Mouse (Mus musculus): ENCODE measurements at regions not wholly inside any gene's neighbourhood (a gene's known extent, or its start where the extent isn't known, plus 50 kb on each side); places are given as distances from the start of the nearest gene placed in this dataset.

GRCm38 (mm10) chr1:128782286-128782685, 190.2 kb upstream of the Cxcr4 start:
- ATAC-seq (replicated peaks; ENCODE audit: poor library complexity): no peak

GRCm38 (mm10) chr1:128781871-128782270, 189.8 kb upstream of the Cxcr4 start:
- ATAC-seq (replicated peaks; ENCODE audit: poor library complexity): no peak

- no peak for ATAC-seq (replicated peaks; ENCODE audit: poor library complexity)
These were observed 189.2 kb upstream of the Cxcr4 start for GRCm38 (mm10) chr1:128781311-128781710.

- no peak for ATAC-seq (replicated peaks; ENCODE audit: poor library complexity)
These were observed 187.6 kb upstream of the Cxcr4 start for GRCm38 (mm10) chr1:128779586-128780158.

- ATAC-seq (replicated peaks; ENCODE audit: poor library complexity): no peak
These were observed 180.3 kb upstream of the Cxcr4 start for GRCm38 (mm10) chr1:128772440-128772839.

GRCm38 (mm10) chr1:128770786-128771185, 178.7 kb upstream of the Cxcr4 start:
- no peak for ATAC-seq (replicated peaks; ENCODE audit: poor library complexity)

GRCm38 (mm10) chr1:128767991-128768390, 175.9 kb upstream of the Cxcr4 start:
- ATAC-seq (replicated peaks; ENCODE audit: poor library complexity): peak; percentile 25; the same call in 1 of the 2 replicates

GRCm38 (mm10) chr1:128767415-128767814, 175.3 kb upstream of the Cxcr4 start:
- no peak for ATAC-seq (replicated peaks; ENCODE audit: poor library complexity)

- peak; percentile 72 for ATAC-seq (replicated peaks; ENCODE audit: poor library complexity)
These were observed 174.8 kb upstream of the Cxcr4 start for GRCm38 (mm10) chr1:128766894-128767268.

GRCm38 (mm10) chr1:128766193-128766893, 174.2 kb upstream of the Cxcr4 start:
- ATAC-seq (replicated peaks; ENCODE audit: poor library complexity): no peak

- no peak for ATAC-seq (replicated peaks; ENCODE audit: poor library complexity)
These were observed 173.5 kb upstream of the Cxcr4 start for GRCm38 (mm10) chr1:128765626-128766025.

GRCm38 (mm10) chr1:128765142-128765541, 173.0 kb upstream of the Cxcr4 start:
- no peak for ATAC-seq (replicated peaks; ENCODE audit: poor library complexity)

GRCm38 (mm10) chr1:128762854-128763253, 170.8 kb upstream of the Cxcr4 start:
- ATAC-seq (replicated peaks; ENCODE audit: poor library complexity): no peak

- peak; percentile 61 for ATAC-seq (replicated peaks; ENCODE audit: poor library complexity)
These were observed 170.0 kb upstream of the Cxcr4 start for GRCm38 (mm10) chr1:128762076-128762475.

GRCm38 (mm10) chr1:128758802-128759481, 166.8 kb upstream of the Cxcr4 start:
- no peak for ATAC-seq (replicated peaks; ENCODE audit: poor library complexity)

GRCm38 (mm10) chr1:128758294-128758801, 166.3 kb upstream of the Cxcr4 start:
- no peak for ATAC-seq (replicated peaks; ENCODE audit: poor library complexity)

GRCm38 (mm10) chr1:128753427-128754012, 161.4 kb upstream of the Cxcr4 start:
- no peak for ATAC-seq (replicated peaks; ENCODE audit: poor library complexity)

- ATAC-seq (replicated peaks; ENCODE audit: poor library complexity): no peak
These were observed 157.4 kb upstream of the Cxcr4 start for GRCm38 (mm10) chr1:128749437-128749994.

GRCm38 (mm10) chr1:128747196-128747790, 155.2 kb upstream of the Cxcr4 start:
- ATAC-seq (replicated peaks; ENCODE audit: poor library complexity): peak; percentile 36

GRCm38 (mm10) chr1:128746461-128747009, 154.4 kb upstream of the Cxcr4 start:
- ATAC-seq (replicated peaks; ENCODE audit: poor library complexity): peak; percentile 91

GRCm38 (mm10) chr1:128740616-128741015, 148.5 kb upstream of the Cxcr4 start:
- ATAC-seq (replicated peaks; ENCODE audit: poor library complexity): no peak
